Mouse (Mus musculus) E14TG2a.4 (cell line): ENCODE results near the gene Taf3.

Experiments
- H3K27me3 ChIP-seq: 2 replicates; pipeline ENCODE4 v1.6.1; 2014; ENCODE audit warnings: low read length, control low read depth; ENCODE audit not compliant: insufficient read depth
- H3K36me3 ChIP-seq: 2 replicates; pipeline ENCODE4 v1.6.1; 2014; ENCODE audit warnings: low read length, control low read depth; ENCODE audit not compliant: insufficient read depth
- H3K4me1 ChIP-seq: replicated peaks from 2 replicates; pipeline ENCODE4 v1.6.1; 2014; ENCODE audit warnings: low read depth, low read length, control low read depth
- H3K4me3 ChIP-seq: replicated peaks from 2 replicates; pipeline ENCODE4 v1.5.1; 2014; ENCODE audit warnings: mild to moderate bottlenecking, low read length
- H3K9me3 ChIP-seq: 2 replicates; pipeline ENCODE4 v1.6.1; 2014; ENCODE audit warnings: low read length, control low read depth
- CTCF ChIP-seq: conservative IDR thresholded peaks from 2 replicates; pipeline ENCODE4 v1.5.1; 2014; ENCODE audit warnings: low read length
- NANOG ChIP-seq: IDR thresholded peaks from 2 replicates; pipeline ENCODE4 v1.6.1; 2014; ENCODE audit warnings: borderline replicate concordance, low read length, mixed read lengths
- POU5F1 ChIP-seq: IDR thresholded peaks from 2 replicates; pipeline ENCODE4 v1.6.1; 2014; ENCODE audit warnings: low read length, borderline replicate concordance

Gene Taf3

GRCm38 (mm10) chr2:9894836-9895593 lies 153.4 kb downstream of the Taf3 start:
- no peaks in the 10 kb centered on the region for H3K36me3 ChIP-seq
- H3K4me3 ChIP-seq: 0 out of 2 replicates have a peak overlapping the region, but pooled peaks have one; percentile 54
- no peaks in the 10 kb centered on the region for H3K9me3 ChIP-seq
- H3K27me3 ChIP-seq: peaks cover 93% of the 10 kb centered on the region
- TF ChIP-seq POU5F1: no peak
- no peak for TF ChIP-seq CTCF
- no peak for TF ChIP-seq NANOG
- H3K4me1 ChIP-seq: peaks cover 49% of the 10 kb centered on the region

- H3K9me3 ChIP-seq: no peaks in the 10 kb centered on the region
- no peak for TF ChIP-seq POU5F1
- TF ChIP-seq NANOG: no peak
- no peak for TF ChIP-seq CTCF
- H3K4me1 ChIP-seq: peaks cover 50% of the 10 kb centered on the region
Observed at GRCm38 (mm10) chr2:9893272-9893953, 155.0 kb downstream of the Taf3 start.

GRCm38 (mm10) chr2:9892541-9892940 lies 155.9 kb downstream of the Taf3 start:
- TF ChIP-seq CTCF (no peak), NANOG (no peak), POU5F1 (no peak)
- Histone ChIP-seq H3K4me1 (peaks cover 47% of the 10 kb centered on the region), H3K9me3 (no peaks in the 10 kb centered on the region), H3K36me3 (no peaks in the 10 kb centered on the region), H3K27me3 (peaks cover 96% of the 10 kb centered on the region), H3K4me3 (no peak overlapping the region)

More at GRCm38 (mm10) chr2:9893272-9893953, 155.0 kb downstream of the Taf3 start:
- Histone ChIP-seq H3K27me3 (peaks cover 94% of the 10 kb centered on the region), H3K4me3 (no peak overlapping the region), H3K36me3 (no peaks in the 10 kb centered on the region)

- Histone ChIP-seq H3K36me3 (no peaks in the 10 kb centered on the region), H3K9me3 (no peaks in the 10 kb centered on the region), H3K4me3 (no peak overlapping the region), H3K27me3 (peaks cover 96% of the 10 kb centered on the region), H3K4me1 (peaks cover 35% of the 10 kb centered on the region)
- no peak for TF ChIP-seq CTCF
Observed at GRCm38 (mm10) chr2:9890906-9891305, 157.5 kb downstream of the Taf3 start.

DNA sequence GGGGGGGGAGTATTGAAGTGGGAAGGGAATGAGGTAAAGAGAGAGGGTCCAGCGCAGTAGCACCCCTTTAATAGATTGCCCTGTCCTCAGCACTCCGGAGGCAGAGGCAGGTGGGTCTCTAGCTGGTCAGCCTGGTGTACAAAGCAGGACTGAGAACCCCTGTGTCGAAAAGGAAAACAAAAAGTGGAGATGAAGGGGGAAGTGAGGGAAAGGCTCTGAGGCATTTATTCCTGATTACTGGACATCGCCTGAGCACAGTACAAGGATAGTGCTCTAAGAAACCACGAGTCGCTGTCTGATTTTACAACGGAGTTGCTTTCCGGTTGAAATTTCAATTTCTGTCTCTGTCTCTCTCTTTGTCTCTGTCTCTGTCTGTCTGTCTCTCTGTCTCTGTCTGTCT lies 158.1 kb downstream of the Taf3 start:
- Histone ChIP-seq H3K4me3 (no peak overlapping the region), H3K9me3 (no peaks in the 10 kb centered on the region), H3K36me3 (no peaks in the 10 kb centered on the region), H3K4me1 (peaks cover 31% of the 10 kb centered on the region), H3K27me3 (peaks cover 96% of the 10 kb centered on the region)
- no peak for TF ChIP-seq CTCF
- TF ChIP-seq NANOG: no peak
- TF ChIP-seq POU5F1: no peak

DNA sequence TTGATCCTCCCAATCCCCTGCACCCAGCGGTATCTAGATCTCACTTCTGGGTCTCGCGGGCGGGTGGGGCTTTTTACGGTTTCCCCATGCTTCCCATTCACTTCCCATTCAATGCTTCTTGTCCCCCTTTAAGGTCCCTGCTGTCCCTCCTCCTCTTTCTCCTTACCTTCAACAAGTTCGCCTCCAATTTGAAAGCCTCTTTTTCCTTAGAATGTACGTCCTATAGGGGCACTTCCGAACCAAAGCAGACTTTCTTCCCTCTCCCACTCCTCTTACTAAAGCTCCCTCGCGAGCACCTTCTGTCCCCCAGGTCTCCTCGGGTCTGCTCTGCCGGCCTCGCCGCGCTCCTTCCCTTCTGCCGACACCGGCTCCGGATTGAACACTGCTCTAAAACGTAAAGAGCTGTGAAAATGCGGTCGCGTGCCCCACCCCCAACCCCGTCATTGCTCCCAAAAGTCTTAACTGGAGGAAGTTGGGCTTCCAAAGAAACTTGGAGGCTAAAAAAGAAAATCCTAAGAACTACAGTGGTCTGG lies 158.7 kb downstream of the Taf3 start, which contains the start of gene Gata3:
Gata3 (minus strand) TSS at position 384 of the 533 bp plus-strand sequence.
- no peaks in the 10 kb centered on the region for H3K36me3 ChIP-seq

GRCm38 (mm10) chr2:9888913-9889650 lies 159.3 kb downstream of the Taf3 start, which contains the start of gene 9230102O04Rik:
TSS of gene 9230102O04Rik (minus strand) at chr2:9889540.
- H3K9me3 ChIP-seq: no peaks in the 10 kb centered on the region
- H3K4me1 ChIP-seq: peaks cover 37% of the 10 kb centered on the region
- H3K36me3 ChIP-seq: no peaks in the 10 kb centered on the region
- H3K4me3 ChIP-seq: peak within 1 kb of the TSS; percentile 73
- TF ChIP-seq CTCF: no peak
- TF ChIP-seq POU5F1: no peak
- no peak for TF ChIP-seq NANOG
- H3K27me3 ChIP-seq: peaks cover 96% of the 10 kb centered on the region

More for the DNA sequence above, 158.7 kb downstream of the Taf3 start, which contains the start of gene Gata3:
- Histone ChIP-seq H3K9me3 (no peaks in the 10 kb centered on the region), H3K27me3 (peaks cover 96% of the 10 kb centered on the region), H3K4me1 (peaks cover 31% of the 10 kb centered on the region), H3K4me3 (peak within 1 kb of the TSS; percentile 73)
- TF ChIP-seq NANOG: no peak
- no peak for TF ChIP-seq POU5F1
- no peak for TF ChIP-seq CTCF

DNA sequence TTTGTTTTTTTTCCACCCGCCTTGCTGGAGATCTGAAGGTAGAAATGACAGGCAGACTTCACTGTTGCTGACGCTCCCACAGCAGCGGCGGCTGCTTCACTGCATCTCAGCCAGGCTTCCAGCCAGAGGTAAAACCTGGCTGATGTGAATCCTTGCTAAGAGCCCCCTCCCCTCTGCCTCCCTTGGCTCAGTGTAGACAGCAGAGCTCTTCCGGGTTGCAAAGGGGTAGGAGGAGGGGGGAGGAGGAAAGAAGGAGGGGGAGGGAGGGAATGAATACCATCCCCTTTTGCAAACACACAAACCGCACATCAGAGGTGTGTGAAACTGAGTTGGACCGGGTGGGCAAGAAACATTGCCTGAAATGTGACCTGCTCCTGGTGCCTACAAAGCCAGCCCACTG lies 160.8 kb downstream of the Taf3 start:
- peaks cover 50% of the 10 kb centered on the region for H3K4me1 ChIP-seq
- H3K4me3 ChIP-seq: no peak overlapping the region
- H3K36me3 ChIP-seq: no peaks in the 10 kb centered on the region
- no peaks in the 10 kb centered on the region for H3K9me3 ChIP-seq
- H3K27me3 ChIP-seq: peaks cover 97% of the 10 kb centered on the region
- TF ChIP-seq POU5F1 (no peak), CTCF (no peak), NANOG (no peak)
